Mouse (Mus musculus): Measurements from ENCODE around the gene Rtp4.

The Rtp4 gene

DNA sequence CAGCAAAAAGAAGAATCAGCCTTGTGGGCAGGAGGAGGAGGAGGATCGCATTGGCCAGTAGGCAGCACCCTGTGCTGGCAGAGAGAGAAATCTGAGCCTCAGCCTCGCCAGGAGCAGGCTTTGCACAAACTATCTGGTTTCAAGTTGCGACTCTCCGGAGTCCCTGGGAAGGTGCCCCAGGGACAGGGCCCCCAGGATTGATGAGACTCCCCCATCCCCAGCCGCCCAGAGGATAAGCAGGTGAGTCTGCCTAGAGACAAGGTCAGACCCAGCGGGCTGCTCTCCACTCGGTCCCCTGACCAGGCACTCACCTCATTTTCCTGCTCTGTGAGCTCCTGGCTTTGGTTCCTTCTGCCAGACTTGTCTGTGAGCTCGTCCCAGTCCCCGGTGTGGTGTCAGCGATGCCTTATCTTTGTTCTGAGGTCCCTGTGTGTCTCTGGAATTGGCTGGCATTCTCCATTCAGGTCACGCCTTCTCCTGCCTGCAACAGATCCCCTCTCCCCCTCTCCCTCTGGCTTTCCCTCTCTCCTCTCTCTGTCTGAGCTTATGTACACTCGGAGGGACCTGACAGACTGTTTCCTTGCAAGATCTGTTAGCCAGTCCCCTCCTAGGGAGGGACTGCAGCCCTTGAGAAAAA is at the start of gene Rtp4, which contains the start of gene Masp1:
Gene Rtp4 (plus strand): TSS at position 57 of the 637 bp plus-strand sequence.
Gene Masp1 (minus strand): TSS at position 581 of the 637 bp plus-strand sequence.
- peak in 1 of 2 experiments; percentile 13 for DNase-seq

DNA sequence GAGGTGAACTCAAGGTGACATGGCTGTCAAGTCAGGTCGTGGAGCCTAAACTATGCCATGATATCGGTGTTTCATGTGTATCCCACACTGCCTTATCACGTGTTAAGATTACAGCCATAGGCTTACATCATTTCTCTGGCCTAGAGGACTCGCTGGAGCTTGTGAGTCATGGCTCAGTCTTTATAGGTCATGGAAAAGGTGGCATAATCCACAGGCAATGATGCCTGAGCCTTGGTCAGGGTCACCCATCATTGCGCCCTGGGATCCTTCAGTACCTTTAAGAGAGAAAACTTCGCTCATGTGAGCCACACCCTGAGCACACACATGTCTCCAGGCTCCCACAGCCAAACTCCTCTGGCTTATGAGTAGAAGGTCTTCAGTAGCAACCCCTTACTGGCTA is 48.5 kb upstream of the Rtp4 start:
- DNase-seq, result no peak

DNA sequence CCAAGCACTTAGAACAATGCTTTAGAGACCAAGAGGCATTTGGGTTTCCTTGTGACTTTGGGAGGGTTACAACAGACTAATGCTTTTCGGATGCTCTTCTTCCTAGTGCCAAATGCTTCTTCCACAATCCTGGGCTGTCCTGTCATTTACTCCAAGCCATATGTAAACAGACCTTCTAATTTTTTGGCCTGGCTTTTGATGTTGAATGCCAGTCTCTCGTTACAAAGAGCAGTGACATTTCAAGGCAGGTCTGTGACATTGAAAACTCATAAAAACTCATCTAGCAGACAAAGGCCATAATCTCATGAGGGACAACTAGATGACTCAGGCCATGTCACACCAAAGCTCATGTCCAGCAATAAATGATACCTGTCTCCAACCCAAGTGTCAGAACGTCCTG is 48.0 kb upstream of the Rtp4 start:
- DNase-seq, result no peak

DNA sequence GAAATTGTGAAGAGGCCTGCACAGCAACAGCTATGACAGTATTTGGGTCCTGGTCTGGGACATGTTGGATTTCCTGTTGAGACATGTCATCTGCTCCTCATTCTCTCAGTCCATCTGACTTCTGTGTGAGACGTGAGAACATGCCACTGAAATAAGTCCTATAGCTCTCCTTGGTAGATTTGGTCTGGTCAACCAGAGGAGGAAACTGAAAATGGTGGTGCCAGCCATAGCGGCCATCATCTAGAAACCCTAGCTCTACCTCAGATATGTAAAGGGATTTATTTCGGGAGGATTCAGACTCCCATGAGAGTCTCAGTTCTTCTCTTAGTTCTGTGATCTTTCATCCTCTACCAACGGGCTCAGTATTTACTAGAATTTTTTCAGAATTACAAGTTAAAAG is 44.4 kb upstream of the Rtp4 start:
- DNase-seq, result no peak

DNA sequence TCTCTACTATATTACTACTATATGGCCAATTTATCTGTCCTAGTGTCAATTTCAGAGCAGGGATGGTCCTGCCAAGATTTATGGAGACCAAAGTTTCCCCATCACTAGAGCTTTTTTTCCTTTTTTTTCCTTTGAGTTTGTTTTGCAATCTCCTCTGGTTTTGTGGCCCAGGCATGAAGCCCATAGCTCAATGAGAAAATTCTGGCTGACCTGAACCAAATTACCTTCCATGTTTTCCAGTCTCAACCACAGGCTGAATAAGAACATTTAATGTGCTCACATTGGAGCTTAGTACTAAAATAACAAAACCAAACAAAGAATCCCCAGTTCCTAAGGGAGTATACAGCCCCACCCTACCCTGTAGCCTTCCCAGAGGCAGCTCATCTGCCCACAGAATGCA is 43.5 kb upstream of the Rtp4 start:
- DNase-seq, result no peak

DNA sequence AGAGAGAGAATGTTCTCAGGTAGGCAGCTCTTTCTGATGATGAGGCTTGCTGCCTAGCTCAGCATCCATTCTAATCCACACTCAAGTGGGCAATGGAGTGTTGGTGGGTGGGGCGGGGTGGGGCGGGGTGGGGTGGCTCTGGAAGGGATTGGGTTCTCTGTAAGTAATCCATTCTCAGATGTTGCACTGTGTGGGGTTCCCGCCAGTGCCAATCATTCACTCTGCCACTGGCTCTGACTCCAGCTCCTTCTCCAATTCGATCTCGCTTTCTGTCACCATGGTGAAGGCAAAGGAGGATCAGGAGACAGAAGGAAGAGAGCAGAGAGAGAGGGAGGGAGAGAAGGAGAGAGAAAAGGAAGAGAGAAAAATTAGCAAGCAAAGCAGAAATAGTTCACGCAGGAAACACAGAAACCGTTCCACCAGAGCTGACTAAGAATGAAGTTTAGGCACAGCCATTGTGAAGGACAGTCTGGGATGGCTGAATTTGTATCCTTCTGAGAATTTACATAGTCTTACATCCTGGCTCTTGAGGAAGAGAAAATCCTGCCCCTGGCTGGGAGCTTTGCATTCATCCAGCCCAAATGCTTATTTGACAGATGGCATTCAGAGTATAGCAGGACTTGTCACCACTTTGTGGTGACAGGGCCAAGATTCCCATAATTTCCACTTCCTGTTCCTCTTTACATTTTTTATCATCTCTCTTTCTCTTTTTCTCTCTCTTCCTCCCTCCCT is 40.1 kb upstream of the Rtp4 start:
- DNase-seq, result no peak

DNA sequence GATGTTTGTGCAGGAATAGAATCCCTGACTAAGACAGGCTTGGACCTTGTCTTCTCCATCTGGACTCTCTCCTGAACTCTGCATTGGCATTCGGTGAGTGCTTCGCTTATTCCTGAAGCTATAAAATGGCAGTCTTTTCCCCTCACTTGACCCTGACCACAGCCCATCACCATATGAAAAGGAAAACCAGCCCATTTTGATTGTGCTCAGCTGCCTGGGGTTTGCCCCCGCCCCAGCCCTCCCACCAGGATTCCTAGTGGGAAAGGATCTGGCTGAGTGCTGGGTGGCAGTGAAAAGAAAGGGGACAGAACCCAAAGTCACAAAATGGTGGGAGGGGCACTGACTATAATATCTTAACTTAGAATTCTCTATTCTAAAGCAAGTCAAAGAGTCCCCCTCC is 37.9 kb upstream of the Rtp4 start:
- DNase-seq, result no peak

DNA sequence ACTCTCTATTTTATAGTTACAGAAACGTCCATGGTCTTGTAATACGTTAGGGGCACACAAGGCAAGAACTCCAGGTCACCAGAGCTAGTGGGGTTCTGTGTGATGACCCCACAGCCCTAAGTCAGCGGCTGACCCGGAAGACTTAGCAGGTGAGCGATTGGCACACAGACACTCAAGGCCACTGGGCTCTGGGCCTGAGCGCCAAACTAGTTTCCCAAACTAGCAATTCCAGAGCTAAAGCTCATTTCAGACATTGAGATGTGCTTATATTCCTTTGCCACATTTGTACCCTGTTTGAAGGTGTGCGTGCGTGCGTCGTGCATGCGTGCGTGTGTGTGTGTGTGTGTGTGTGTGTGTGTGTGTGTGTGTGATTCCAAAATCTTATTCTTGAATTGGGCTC is 37.2 kb upstream of the Rtp4 start:
- no peak for DNase-seq

DNA sequence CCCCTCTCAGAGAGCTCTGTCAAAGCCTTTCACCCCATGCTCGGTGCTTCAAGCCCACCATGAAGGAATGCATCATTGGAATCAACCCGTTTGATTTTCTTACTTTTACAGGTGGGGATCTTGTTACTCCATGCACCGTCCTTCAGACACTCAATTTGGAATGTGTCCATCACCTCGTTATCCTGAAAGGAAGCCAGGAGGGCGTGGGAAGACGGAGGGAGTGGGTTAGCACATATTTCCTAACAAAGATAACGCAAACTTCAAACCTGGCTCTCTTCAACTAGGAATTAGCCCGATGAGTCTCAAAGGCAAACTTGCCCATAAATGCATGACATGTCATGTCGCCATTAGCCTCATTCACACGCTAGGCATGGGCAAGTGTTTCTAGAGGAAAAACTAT is 36.8 kb upstream of the Rtp4 start:
- no peak for DNase-seq

DNA sequence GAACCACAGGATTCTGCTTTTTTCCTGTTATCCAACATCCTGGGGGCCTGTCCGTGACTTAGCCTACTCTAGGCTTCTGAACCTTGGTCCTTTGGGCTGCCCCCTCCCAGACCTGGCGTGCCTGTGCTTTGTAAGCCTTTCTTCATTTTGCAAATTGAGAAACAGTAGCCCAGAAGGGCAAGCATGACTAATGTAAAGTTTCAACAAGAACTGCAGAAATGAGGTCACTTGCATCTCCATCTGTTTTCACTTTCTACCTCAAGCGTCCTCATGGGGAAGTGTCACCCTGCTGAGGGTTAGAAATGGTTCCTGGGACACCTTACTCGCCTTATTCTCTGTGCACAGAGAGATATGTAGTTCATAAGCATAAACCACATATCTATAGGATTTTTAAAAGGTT is 27.3 kb upstream of the Rtp4 start:
- DNase-seq, result no peak

DNA sequence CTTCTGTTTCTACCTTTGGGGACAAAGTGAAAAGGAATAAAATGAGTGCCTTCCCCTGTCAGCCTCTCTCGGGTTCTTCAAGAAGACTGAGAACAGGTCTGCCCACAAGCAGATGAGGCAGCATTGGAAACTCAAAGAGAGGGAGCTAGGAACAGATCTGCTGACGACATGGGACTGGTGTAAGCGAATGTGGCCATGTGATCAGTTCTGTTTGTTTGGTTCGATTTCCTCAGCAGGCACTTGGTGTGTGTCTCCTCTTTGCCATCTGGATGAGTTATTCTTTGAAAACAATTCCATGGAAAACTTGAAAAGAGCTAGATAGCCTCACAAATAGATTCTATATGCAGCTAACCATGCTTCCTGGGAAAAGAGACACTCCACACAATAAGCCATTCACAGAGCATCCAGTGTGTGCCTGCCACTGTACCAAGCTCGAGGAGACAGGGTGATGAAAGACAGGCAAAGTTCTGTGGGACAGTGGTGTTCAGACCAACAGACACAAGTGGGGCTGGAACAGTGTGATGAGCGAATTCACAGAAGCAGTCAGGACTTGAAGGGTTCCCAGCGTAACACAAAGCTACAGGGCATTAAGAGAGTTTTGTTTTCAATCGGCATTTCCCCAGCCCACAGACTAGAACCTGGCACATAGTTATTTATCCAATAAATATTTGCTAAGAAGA is 23.7 kb upstream of the Rtp4 start:
- DNase-seq, result no peak

DNA sequence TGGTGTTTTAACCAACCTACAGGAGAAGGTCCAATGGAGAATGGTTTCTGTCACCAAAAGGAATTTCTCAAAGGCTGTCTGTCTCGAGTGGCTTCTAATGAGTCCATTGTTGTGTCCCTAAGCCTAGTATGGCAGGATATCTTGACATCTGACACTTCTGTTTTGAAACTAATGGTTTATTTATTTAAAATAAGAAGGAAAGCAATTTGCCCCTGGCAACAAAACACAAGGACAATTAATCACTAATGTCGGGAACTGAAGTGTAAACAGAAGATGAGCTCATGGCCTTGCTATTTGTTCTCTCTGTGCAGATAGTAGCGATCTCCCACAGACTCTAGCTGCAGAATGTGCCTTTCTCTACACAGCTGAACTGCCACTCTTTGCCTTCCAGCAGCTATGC is 22.7 kb upstream of the Rtp4 start:
- no peak for DNase-seq

DNA sequence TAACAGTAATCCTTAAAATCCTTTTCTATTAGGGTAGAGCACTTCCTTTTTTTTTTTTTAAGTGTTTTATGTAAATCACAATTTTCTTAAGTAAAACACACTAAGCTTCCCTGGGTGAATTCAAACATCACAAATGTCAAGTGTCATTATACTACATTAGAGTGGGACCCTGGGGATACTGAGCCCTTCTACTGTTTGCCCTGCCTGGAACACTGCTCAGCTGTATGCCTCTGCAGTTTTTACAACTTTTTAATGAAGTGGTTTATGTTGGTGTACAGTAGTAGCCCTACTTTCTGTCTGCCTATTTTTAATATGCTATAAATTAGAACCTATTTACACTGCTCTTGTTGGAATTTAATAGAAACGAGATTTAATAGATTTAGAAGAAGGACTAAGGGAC is 22.2 kb upstream of the Rtp4 start:
- DNase-seq, result no peak

DNA sequence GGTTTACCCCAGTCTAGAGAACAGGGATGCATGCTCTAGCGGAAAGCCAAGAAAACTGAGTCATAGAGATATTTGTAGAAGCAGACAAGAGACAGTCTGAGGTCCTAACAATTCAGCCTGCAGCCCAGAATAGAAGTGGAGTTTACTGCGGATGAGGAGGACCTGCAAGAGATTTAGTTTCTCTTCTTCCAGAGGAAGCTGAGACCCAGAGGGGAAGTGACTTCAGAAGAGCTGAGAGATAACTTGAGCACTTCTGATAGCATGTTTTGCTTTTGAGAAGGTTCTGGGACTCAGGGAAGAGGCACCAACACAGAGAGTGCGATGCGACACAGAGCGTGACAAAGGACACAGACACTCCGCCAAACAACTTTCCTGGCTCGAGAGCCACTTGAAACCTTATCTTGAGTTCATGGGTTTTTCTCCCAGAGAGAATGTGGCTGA is 21.4 kb upstream of the Rtp4 start:
- DNase-seq, result no peak

DNA sequence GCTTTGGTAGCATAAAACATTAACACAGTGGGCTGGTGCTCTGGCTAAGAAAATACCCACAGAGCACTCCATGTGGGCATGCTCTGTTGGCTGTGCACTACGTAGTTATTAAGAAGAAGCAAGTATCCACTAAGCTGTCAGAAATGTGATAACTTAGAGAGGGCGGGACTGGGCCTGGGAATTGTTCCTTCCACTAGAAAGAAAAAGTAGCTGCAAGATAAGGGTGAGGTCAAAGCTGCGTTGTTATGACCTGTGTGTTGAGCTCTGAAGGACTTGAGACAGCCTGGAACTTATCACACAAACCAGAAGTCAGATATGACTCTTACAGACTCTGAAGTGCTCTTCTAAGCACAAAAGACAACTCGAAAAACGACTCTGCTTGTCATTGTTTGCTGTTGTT is 19.5 kb upstream of the Rtp4 start:
- no peak for DNase-seq

DNA sequence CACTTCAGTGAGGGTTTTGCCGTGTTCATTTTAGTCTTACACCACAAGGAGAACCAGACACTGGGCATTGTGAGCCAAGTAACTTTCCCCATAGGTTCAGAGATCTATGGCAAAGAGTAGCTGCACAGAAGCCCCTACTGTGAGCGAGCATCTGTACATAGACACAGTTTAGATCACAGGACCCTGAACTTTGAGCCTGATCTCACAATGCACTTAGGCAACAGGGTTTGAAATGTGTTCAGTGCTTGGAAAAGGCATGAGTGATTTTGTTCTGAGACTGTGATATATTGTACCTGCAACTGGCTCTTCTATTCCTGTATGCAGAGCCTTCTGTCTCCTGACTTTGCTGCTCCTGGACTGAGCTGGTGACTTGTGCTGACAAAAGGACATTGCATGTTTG is 18.8 kb upstream of the Rtp4 start:
- DNase-seq, result no peak

DNA sequence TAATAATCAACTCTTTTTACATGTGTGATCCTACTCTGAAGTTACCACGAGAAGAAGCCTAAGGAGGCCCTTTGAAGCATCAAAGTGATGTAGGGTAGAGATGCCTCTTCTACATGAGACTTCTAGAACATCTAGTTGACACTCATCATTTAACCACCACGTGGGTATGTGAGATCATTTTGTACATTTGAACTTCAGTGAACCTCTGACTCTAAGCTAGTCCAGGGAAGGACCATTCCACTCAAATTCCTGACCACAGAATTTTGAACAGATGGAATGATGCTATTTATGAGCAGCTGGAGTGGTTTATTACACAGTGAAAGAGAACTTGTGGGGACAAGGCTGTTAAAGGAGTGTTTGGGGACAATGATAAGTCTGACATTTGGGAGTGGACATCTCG is 17.6 kb upstream of the Rtp4 start:
- DNase-seq, result no peak

DNA sequence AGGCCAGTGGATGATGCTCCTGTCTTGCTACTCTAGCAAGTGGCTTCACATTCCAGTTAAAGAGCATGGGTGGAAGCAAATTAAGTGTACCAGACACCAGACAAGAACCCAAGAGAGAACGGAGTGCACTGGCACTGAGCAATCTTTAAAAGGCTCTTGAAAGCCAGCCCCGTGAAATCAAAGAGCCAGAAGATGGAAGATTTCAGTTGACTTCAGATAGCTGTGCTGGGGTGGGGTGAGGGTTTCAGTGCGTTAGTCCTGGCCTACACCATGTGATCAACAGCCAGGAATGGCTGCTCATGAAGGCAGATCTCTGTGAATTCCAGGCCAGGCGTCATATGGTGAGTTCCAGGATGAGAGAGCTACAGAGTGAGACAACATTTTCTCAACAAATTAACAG is 16.7 kb upstream of the Rtp4 start:
- no peak for DNase-seq

DNA sequence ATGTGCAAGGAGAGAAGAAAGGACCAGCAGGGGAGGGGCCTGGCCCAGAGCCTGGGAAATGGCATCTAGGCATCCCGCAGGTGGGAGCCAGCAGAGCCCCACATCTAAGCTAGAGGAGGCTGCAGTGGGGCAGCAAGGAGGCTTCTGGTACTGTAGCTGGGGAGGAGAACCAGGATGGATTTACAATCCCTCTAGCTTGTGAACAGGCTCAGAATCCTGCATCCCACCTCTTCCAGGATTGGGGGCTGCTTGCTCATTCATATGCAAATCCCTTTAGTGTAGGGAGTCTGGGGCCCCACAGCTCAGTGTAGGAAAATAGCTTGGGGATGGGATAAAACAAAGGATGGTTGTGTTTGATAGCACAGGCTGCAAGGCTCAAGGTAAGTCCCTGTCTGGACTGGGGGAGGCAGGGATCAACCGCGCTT is 15.8 kb upstream of the Rtp4 start:
- no peak for DNase-seq

DNA sequence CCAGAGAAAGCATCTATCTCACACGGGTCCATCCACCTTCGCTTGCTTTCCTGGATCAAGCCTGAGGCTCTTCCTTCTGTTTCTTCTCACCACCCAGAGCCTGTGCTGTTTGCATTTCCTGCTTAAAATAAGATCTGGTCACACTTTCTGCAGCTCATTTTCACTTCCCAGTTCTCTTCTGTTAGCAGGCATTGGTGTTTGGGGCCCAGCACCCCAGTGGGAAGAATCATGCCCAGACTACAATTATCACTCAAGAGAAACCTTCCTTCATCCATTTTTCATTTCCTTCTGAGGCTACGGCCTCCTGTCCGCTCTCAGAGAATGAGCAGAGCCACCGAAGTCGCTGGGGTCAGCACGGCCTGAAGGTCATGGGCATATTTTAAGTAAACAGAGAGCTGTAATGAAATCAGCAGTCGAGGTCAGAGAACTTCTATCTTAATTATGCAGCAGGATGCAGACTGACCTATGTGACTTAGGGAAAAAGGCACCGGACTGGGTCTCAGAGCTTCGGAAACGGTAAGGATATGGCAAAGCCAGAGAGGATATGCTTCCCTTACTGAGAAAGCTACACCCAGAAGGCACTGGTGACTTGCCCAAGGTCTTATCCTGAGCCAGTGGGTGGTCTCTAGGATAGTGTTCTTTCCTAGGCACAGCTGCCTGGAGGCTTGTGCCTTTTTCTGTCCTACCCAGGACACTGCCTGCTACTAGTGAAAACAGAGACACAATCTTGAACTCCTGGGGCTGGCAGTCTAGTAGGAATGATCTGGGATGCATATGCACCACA is 14.0 kb upstream of the Rtp4 start:
- DNase-seq, result no peak

DNA sequence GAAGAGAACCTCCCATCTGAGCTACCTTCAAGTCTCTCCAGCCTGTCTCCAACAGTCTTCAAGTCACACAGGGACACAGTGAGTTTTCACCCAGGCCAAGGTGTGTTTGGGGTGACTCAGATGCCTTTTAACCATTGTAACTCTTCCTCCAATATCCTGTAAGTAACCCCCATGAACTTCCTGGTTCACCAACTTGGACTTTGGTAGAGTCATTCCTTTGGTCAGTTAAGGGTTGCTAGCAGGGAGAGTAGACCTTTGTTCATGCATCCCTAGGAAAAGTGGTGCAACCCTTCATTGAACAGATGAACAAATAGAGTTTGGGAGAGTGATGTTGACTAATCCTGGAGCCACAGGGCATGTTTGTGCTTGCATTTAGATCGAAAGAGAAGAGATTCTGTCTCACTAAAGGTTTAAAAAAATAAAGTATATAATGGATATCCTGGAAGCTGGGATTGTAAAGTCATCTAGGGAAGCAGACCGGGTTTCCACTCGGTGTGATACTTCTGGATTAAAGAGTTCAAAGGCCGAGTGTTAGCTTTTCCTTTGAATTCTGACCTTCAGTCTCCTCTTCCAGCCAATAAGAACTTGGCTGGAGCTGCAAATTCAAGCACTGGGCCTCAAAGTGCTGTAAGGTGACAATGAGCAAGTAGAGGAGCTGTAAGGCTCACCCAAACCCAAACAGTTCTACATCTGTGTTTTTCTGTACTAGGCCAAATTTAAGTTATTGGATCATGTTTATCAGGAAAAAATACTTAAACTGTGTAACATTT is 8.7 kb upstream of the Rtp4 start:
- DNase-seq, result no peak

DNA sequence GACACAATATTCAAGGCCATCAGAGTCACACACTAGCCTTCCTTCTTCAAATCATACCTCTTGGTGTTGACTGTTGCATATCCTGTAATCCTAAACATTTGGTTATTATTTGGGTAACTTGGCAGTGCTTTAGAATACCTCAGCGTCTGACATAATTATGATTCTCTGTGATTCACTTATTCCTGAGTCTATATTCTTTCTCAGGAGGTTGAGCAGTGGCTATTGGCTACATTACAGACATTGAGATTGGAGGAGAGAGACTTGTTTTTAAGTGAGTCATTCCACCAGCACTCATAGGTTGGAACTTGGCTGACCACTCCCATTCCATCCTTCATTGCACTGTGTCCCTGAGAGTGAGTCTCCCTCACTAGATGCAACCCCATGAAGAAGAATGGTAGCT is 6.7 kb upstream of the Rtp4 start:
- no peak for DNase-seq

DNA sequence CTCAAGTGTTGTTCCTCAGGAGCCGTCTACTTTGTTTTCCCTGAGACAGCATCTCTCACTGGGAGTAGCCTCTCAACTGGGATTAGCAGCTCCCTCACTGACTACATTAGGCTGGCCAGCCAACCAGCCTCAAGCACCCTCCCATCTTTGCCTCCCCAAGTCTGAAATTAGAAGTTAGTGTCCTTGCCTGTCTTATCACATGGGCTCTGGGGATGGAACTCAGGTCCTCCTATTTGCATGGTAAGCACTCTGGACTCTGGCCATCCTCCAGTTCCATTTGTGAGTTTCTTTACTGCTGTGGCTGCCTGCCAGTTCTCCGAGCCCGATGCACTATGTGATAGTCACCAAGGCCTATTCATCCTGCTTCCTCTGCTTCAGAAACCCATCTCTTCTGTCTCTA is 4.3 kb upstream of the Rtp4 start:
- DNase-seq, result no peak
